ENCODE assay signal across 7 mouse cellular contexts in genomic region chr12:85598053-85598452, GRCm38 (mm10). TPM values are rescaled to one million over a fixed set of nuclear protein-coding genes. Genes with fewer than 3 reads are reported as not detected.
DNase-seq lines count a peak whose midpoint lies in the region; ATAC-seq and TF ChIP-seq lines count a peak whose summit lies in the region.

No protein-coding gene starts in this region.

- TF ChIP-seq RAD21 in CH12.LX (IDR thresholded peaks at IDR 0.05; ENCODE audit: low read depth, low read length), result no peak

- TF ChIP-seq EP300 in CH12.LX (IDR thresholded peaks at IDR 0.05; ENCODE audit: low read length), result no peak

- dilution Hi-C loops in CH12.LX (cut with MboI; ENCODE audit: extremely low pct_ligation_motif_present, extremely low pct_unique_long_range_greater_than_20kb, low sequenced_read_pairs), result no loop called here

- peaks cover 20 to 59% of the 10 kb centered on the region in 2 experiments for H3K4me1 ChIP-seq in CH12.LX (ENCODE audit: control insufficient read depth in 1 of 2, insufficient read depth in 2 of 2)
- peaks cover 35% of the 10 kb centered on the region for H3K4me1 ChIP-seq in hindbrain, embryonic 12.5 days

- TF ChIP-seq CTCF in CH12.LX (conservative IDR thresholded peaks at IDR 0.05 in 1 of 2, IDR thresholded peaks at IDR 0.05 in 1 of 2; ENCODE audit: low read depth in 2 of 2, low read length in 2 of 2), result no peak

- DNase-seq in CD4-positive helper T cell, adult 2 months (ENCODE audit: low read depth, low spot score), result peak; percentile 10
- no peak for DNase-seq in CH12.LX (ENCODE audit: extremely low read depth)
- no peak for DNase-seq in right cerebral cortex, postnatal 10 days (ENCODE audit: low spot score in 2 of 2)
- DNase-seq in spleen, postnatal 14 days (ENCODE audit: low spot score in 2 of 2), result no peak
- DNase-seq in layer of hippocampus, postnatal 10 days (ENCODE audit: low spot score in 2 of 2), result no peak

- WGBS in hindbrain, embryonic 12.5 days, result 37% methylated on average over 11 of the region's 11 CpGs

- H3K27me3 ChIP-seq in CH12.LX (replicated peaks), result no peaks in the 10 kb centered on the region
- H3K27me3 ChIP-seq in hindbrain, embryonic 12.5 days, result peaks cover 16% of the 10 kb centered on the region

- peak overlapping the region; percentile 73 to 94 (median 80) for H3K4me3 ChIP-seq in CH12.LX (replicated peaks in 1 of 3; ENCODE audit: low read depth in 2 of 3, low read length in 2 of 3, poor library complexity in 1 of 3)
- H3K4me3 ChIP-seq in hindbrain, embryonic 12.5 days, result peak overlapping the region; percentile 67

- H3K9ac ChIP-seq in CH12.LX (ENCODE audit: insufficient read depth, low read depth), result peak overlapping the region; percentile 94
- peak overlapping the region; percentile 89; the same call in 1 of the 2 replicates for H3K9ac ChIP-seq in hindbrain, embryonic 12.5 days

- in situ Hi-C loops in CH12.LX (cut with MboI; ENCODE audit: low pct_ligation_motif_present, low pct_unique_long_range_greater_than_20kb, low sequenced_read_pairs), result no loop called here

- peak overlapping the region; percentile 76; the same call in 1 of the 2 replicates for H3K27ac ChIP-seq in CH12.LX (ENCODE audit: insufficient read depth, low read depth)
- H3K27ac ChIP-seq in hindbrain, embryonic 12.5 days, result no peak overlapping the region

- H3K4me2 ChIP-seq in CH12.LX (ENCODE audit: insufficient read depth, low read depth, poor library complexity, severe bottlenecking), result peak overlapping the region; percentile 93
- peak overlapping the region; percentile 88 for H3K4me2 ChIP-seq in hindbrain, embryonic 12.5 days (replicated peaks)

- H3K79me2 ChIP-seq in CH12.LX (replicated peaks; ENCODE audit: control insufficient read depth, extremely low read depth, insufficient read depth, poor library complexity, severe bottlenecking), result peaks cover 28% of the 10 kb centered on the region

- H3K36me3 ChIP-seq in CH12.LX (replicated peaks in 1 of 2; ENCODE audit: control insufficient read depth in 1 of 2, insufficient read depth in 1 of 2, low read length in 1 of 2), result peaks cover 0 to 19% of the 10 kb centered on the region in 2 experiments
- no peaks in the 10 kb centered on the region for H3K36me3 ChIP-seq in hindbrain, embryonic 12.5 days

- no peak for ATAC-seq in hindbrain, embryonic 12.5 days (ENCODE audit: low FRiP score)
- 0 out of 2 replicates have a peak, but pooled peaks have one; percentile 10 for ATAC-seq in megakaryocyte progenitor cell, adult 5-6 weeks (replicated peaks; ENCODE audit: poor library complexity)

- no peak for TF ChIP-seq POLR2A in CH12.LX (IDR thresholded peaks at IDR 0.05; ENCODE audit: low read depth, low read length)

- H3K9me3 ChIP-seq in CH12.LX (replicated peaks; ENCODE audit: low read length), result peaks cover 13% of the 10 kb centered on the region
- no peaks in the 10 kb centered on the region for H3K9me3 ChIP-seq in hindbrain, embryonic 12.5 days (replicated peaks)

TF ChIP-seq in CH12.LX, 34 proteins besides CTCF, POLR2A, EP300 and RAD21:
- TF ChIP-seq BHLHE40 (IDR thresholded peaks at IDR 0.05; ENCODE audit: low read depth, low read length), result peak; percentile 79
- no peak for TF ChIP-seq NELFE (IDR thresholded peaks at IDR 0.05; ENCODE audit: low read depth, low read length)
- TF ChIP-seq CHD1 (IDR thresholded peaks at IDR 0.05; ENCODE audit: low read depth, low read length), result 0 out of 2 replicates have a peak, but pooled peaks have one; percentile 32
- TF ChIP-seq MYC (IDR thresholded peaks at IDR 0.05; ENCODE audit: low read depth, low read length), result peak; percentile 88
- peak; percentile 50; the same call in 1 of the 2 replicates for TF ChIP-seq ETS1 (conservative IDR thresholded peaks at IDR 0.05; ENCODE audit: low read depth, low read length)
- TF ChIP-seq MAX (IDR thresholded peaks at IDR 0.05; ENCODE audit: low read length), result peak; percentile 87
- no peak for TF ChIP-seq E2F4 (IDR thresholded peaks at IDR 0.05; ENCODE audit: insufficient replicate concordance, low read depth, low read length)
- peak; percentile 76 for TF ChIP-seq MXI1 (IDR thresholded peaks at IDR 0.05; ENCODE audit: low read depth, low read length)
- TF ChIP-seq SIN3A (IDR thresholded peaks at IDR 0.05; ENCODE audit: low read length), result peak; percentile 55
- TF ChIP-seq UBTF (IDR thresholded peaks at IDR 0.05; ENCODE audit: low read depth, low read length), result no peak; the same call in 1 of the 2 replicates
- TF ChIP-seq IRF4 (IDR thresholded peaks at IDR 0.05; ENCODE audit: low read depth, low read length), result peak; percentile 39; the same call in 1 of the 2 replicates
- 0 out of 2 replicates have a peak, but pooled peaks have one; percentile 11 for TF ChIP-seq MAZ (IDR thresholded peaks at IDR 0.05; ENCODE audit: low read depth, low read length)
TF ChIP-seq in CH12.LX: peak in this region for 9.

RNA-seq across cellular contexts. Expression of gene Jdp2, which starts 0.8 kb away (rescaled TPM):
- 86.5 and 88.9 TPM in 2 replicates for total RNA-seq in CH12.LX (2012; rRNA removed)
- total RNA-seq in CH12.LX (2014; rRNA removed), result 64.7 and 67.3 TPM in 2 replicates
- 104 and 114 TPM in 2 replicates for polyA plus RNA-seq in CH12.LX (2012; ENCODE audit: insufficient read length, low read depth)
- 0.90 and 1.1 TPM in 2 replicates for polyA plus RNA-seq in hindbrain, embryonic 12.5 days (2016; fragmentation: Nextera tagmentation; extraction: Ambion mirVana)
- 12.9 and 18.0 TPM in 2 replicates for total RNA-seq in megakaryocyte progenitor cell, adult 5-6 weeks (2015)
- 38.1 and 46.1 TPM in 2 replicates for total RNA-seq in megakaryocyte progenitor cell, adult 5-6 weeks (2017)
- total RNA-seq in layer of hippocampus, postnatal 10 days (2021), result 10 to 100 TPM; 21.4 to 22.8 TPM
